Mouse (Mus musculus): ENCODE data around the gene Hist1h3c. TPM values are rescaled to one million over a fixed set of nuclear protein-coding genes. Genes with fewer than 3 reads are reported as not detected.

Hist1h3c gene
- polyA plus RNA-seq, 1 experiment from 2014 or later: 0.73 TPM

GRCm38 (mm10) chr13:23699767-23700166 is 45.6 kb downstream of the Hist1h3c start:
- no peak for DNase-seq (ENCODE audit: low read depth, low spot score)
- H3K27me3 ChIP-seq: no peaks in the 10 kb centered on the region
- ChIA-PET CTCF (interaction anchor here (7.1 kb wide), 1 partner anchor 39 kb away, joined by 137 read pairs; the partner anchor contains the start of genes Hist1h1c and Hist1h3c), POLR2A (interaction anchor here (1.3 to 2.6 kb wide), 2 partner anchors 34 to 40 kb away, joined by 4 to 12 read pairs; no protein-coding TSS in a partner anchor)
- peak; percentile 33 for TF ChIP-seq CTCF (IDR thresholded peaks at IDR 0.05)
- no peak for ATAC-seq
- in situ Hi-C loops (cut with MboI; ENCODE audit: low pct_unique_long_range_greater_than_20kb): loop anchor here (10.0 kb wide), 2 partner anchors 135 to 1665 kb away; partner anchors contain the start of genes Hist1h2ah, Hist1h2bk and Hist1h3e

GRCm38 (mm10) chr13:23698996-23699395 is 46.4 kb downstream of the Hist1h3c start:
- no peak for DNase-seq (ENCODE audit: low read depth, low spot score)
- ATAC-seq: no peak
- no peak for TF ChIP-seq CTCF (IDR thresholded peaks at IDR 0.05)

GRCm38 (mm10) chr13:23698300-23698693 is 47.1 kb downstream of the Hist1h3c start, which contains the start of gene Hist1h4c:
Gene Hist1h4c (minus strand): TSS chr13:23698454.
- in situ Hi-C loops (cut with MboI; ENCODE audit: low pct_unique_long_range_greater_than_20kb): loop anchor here (10.0 kb wide), 2 partner anchors 133 to 1663 kb away; partner anchors contain the start of genes Hist1h2ah, Hist1h2bk and Hist1h3e
- POLR2A ChIA-PET: interaction anchor here (0.6 to 2.2 kb wide), 7 partner anchors 9 to 128 kb away, joined by 3 to 14 read pairs (median 4); partner anchors contain the start of genes Hist1h2ac, Hist1h2ae, Hist1h2bc and Hist1h2bg
- H3K27me3 ChIP-seq: no peaks in the 10 kb centered on the region
- DNase-seq (ENCODE audit: low read depth, low spot score) (peak; percentile 99), ATAC-seq (peak; percentile 84)
- TF ChIP-seq CTCF (IDR thresholded peaks at IDR 0.05): no peak
- CTCF ChIA-PET: interaction anchor here (1.0 to 7.1 kb wide), 8 partner anchors 10 to 73 kb away, joined by 3 to 137 read pairs (median 8); partner anchors contain the start of genes Hist1h1c, Hist1h2bc and Hist1h3c

More at GRCm38 (mm10) chr13:23698996-23699395, 46.4 kb downstream of the Hist1h3c start:
- POLR2A ChIA-PET: interaction anchor here (0.6 to 2.2 kb wide), 3 partner anchors 14 to 60 kb away, joined by 3 to 14 read pairs (median 4); partner anchors contain the start of genes Hist1h2ac and Hist1h2bc
- H3K27me3 ChIP-seq: no peaks in the 10 kb centered on the region
- CTCF ChIA-PET: interaction anchor here (1.7 to 7.1 kb wide), 3 partner anchors 13 to 69 kb away, joined by 5 to 137 read pairs (median 13); partner anchors contain the start of genes Hist1h1c and Hist1h3c
- in situ Hi-C loops (cut with MboI; ENCODE audit: low pct_unique_long_range_greater_than_20kb): loop anchor here (10.0 kb wide), 2 partner anchors 134 to 1664 kb away; partner anchors contain the start of genes Hist1h2ah, Hist1h2bk and Hist1h3e

- DNase-seq (ENCODE audit: low read depth, low spot score) (no peak), ATAC-seq (peak; percentile 28)
- H3K27me3 ChIP-seq: no peaks in the 10 kb centered on the region
- in situ Hi-C loops (cut with MboI; ENCODE audit: low pct_unique_long_range_greater_than_20kb): loop anchor here (10.0 kb wide), 2 partner anchors 133 to 1663 kb away; partner anchors contain the start of genes Hist1h2ah, Hist1h2bk and Hist1h3e
- CTCF ChIA-PET: interaction anchor here (0.8 to 7.1 kb wide), 11 partner anchors 9 to 72 kb away, joined by 3 to 137 read pairs (median 4); partner anchors contain the start of genes Hist1h1c, Hist1h2bc and Hist1h3c
- peak; percentile 85 for TF ChIP-seq CTCF (IDR thresholded peaks at IDR 0.05)
- POLR2A ChIA-PET: interaction anchor here (0.6 to 2.2 kb wide), 12 partner anchors 8 to 127 kb away, joined by 3 to 14 read pairs (median 4); partner anchors contain the start of genes Hist1h2ac, Hist1h2ae, Hist1h2bc and Hist1h2bg
Observed at GRCm38 (mm10) chr13:23697491-23698299, 47.7 kb downstream of the Hist1h3c start.

- no peak for DNase-seq (ENCODE audit: low read depth, low spot score)
- ATAC-seq: no peak
Observed at GRCm38 (mm10) chr13:23696061-23696474, 49.3 kb downstream of the Hist1h3c start.

GRCm38 (mm10) chr13:23695514-23695913 is 49.9 kb downstream of the Hist1h3c start, which contains the start of gene Hist1h1t:
Gene Hist1h1t (plus strand): TSS chr13:23695814.
- in situ Hi-C loops (cut with MboI; ENCODE audit: low pct_unique_long_range_greater_than_20kb): loop anchor here (10.0 kb wide), 2 partner anchors 131 to 1661 kb away; partner anchors contain the start of genes Hist1h2ah, Hist1h2bk and Hist1h3e
- ATAC-seq (no peak), DNase-seq (ENCODE audit: low read depth, low spot score) (no peak)
- H3K27me3 ChIP-seq: no peaks in the 10 kb centered on the region
- ChIA-PET CTCF (interaction anchor here (1.7 to 3.6 kb wide), 3 partner anchors 11 to 65 kb away, joined by 4 to 13 read pairs (median 10); partner anchors contain the start of gene Hist1h2bc), POLR2A (no interaction called here)
- TF ChIP-seq CTCF (IDR thresholded peaks at IDR 0.05): no peak

More at GRCm38 (mm10) chr13:23696061-23696474, 49.3 kb downstream of the Hist1h3c start:
- ChIA-PET CTCF (interaction anchor here (1.7 to 3.6 kb wide), 3 partner anchors 11 to 66 kb away, joined by 4 to 13 read pairs (median 10); partner anchors contain the start of gene Hist1h2bc), POLR2A (interaction anchor here (0.7 kb wide), 1 partner anchor 256 kb away, joined by 3 read pairs; no protein-coding TSS in a partner anchor)
- TF ChIP-seq CTCF (IDR thresholded peaks at IDR 0.05): no peak
- in situ Hi-C loops (cut with MboI; ENCODE audit: low pct_unique_long_range_greater_than_20kb): loop anchor here (10.0 kb wide), 2 partner anchors 131 to 1661 kb away; partner anchors contain the start of genes Hist1h2ah, Hist1h2bk and Hist1h3e
- H3K27me3 ChIP-seq: no peaks in the 10 kb centered on the region

Other genes with a start within 250 kb of the Hist1h3c start
- 7.0 TPM for gene Hist1h4h, start 214.6 kb downstream of the Hist1h3c start, polyA plus RNA-seq (2021)
- gene Hist1h2af, start 211.7 kb downstream of the Hist1h3c start, polyA plus RNA-seq (2021): 1.3 TPM
- gene Hist1h3g, start 210.2 kb downstream of the Hist1h3c start, polyA plus RNA-seq (2021): 1.7 TPM
- 2.1 TPM for gene Hist1h2bh, start 202.2 kb downstream of the Hist1h3c start, polyA plus RNA-seq (2021)
- gene Hist1h3f, start 201.6 kb downstream of the Hist1h3c start, polyA plus RNA-seq (2021): 0.49 TPM
- gene Hist1h4f, start 194.0 kb downstream of the Hist1h3c start, polyA plus RNA-seq (2021): not detected
- 2.1 TPM for gene Hist1h1d, start 192.3 kb downstream of the Hist1h3c start, polyA plus RNA-seq (2021)
- gene Hist1h3e, start 183.2 kb downstream of the Hist1h3c start, polyA plus RNA-seq (2021): 0.56 TPM
- 0.72 TPM for gene Hist1h2ae, start 174.4 kb downstream of the Hist1h3c start, polyA plus RNA-seq (2021)
- 12.9 TPM for gene Hist1h2bg, start 174.2 kb downstream of the Hist1h3c start, polyA plus RNA-seq (2021)
- gene Hist1h2bf, start 171.4 kb downstream of the Hist1h3c start, polyA plus RNA-seq (2021): 2.0 TPM
- 1.0 TPM for gene Hist1h2ad, start 171.2 kb downstream of the Hist1h3c start, polyA plus RNA-seq (2021)
- 1.4 TPM for gene Hist1h3d, start 169.8 kb downstream of the Hist1h3c start, polyA plus RNA-seq (2021)
- 0.36 TPM for gene Hist1h4d, start 164.0 kb downstream of the Hist1h3c start, polyA plus RNA-seq (2021)
- 2.9 TPM for gene Hist1h2be, start 124.5 kb downstream of the Hist1h3c start, polyA plus RNA-seq (2021)
- gene Hist1h1e, start 123.0 kb downstream of the Hist1h3c start, polyA plus RNA-seq (2021): 1.6 TPM
- gene Hist1h2ac, start 61.7 kb downstream of the Hist1h3c start, polyA plus RNA-seq (2021): 0.92 TPM
- gene Hist1h2bc, start 61.4 kb downstream of the Hist1h3c start, polyA plus RNA-seq (2021): 60.2 TPM
- gene Hist1h1t, start 49.8 kb downstream of the Hist1h3c start, polyA plus RNA-seq (2021): 4.6 TPM
- 0.36 TPM for gene Hist1h4c, start 47.1 kb downstream of the Hist1h3c start, polyA plus RNA-seq (2021)
- gene Hfe, start 34.7 kb downstream of the Hist1h3c start, polyA plus RNA-seq (2021): 5.8 TPM
- gene Hist1h1c, start 6.8 kb downstream of the Hist1h3c start, polyA plus RNA-seq (2021): 245 TPM
- 0.41 TPM for gene Hist1h2bb, start 1.1 kb upstream of the Hist1h3c start, polyA plus RNA-seq (2021)
- gene Hist1h2ab, start 5.5 kb upstream of the Hist1h3c start, polyA plus RNA-seq (2021): 0.40 TPM
- 0.65 TPM for gene Hist1h3b, start 6.7 kb upstream of the Hist1h3c start, polyA plus RNA-seq (2021)
- 2.0 TPM for gene Hist1h4b, start 11.4 kb upstream of the Hist1h3c start, polyA plus RNA-seq (2021)
- gene Hist1h4a, start 15.6 kb upstream of the Hist1h3c start, polyA plus RNA-seq (2021): 0.13 TPM
- gene Hist1h3a, start 16.8 kb upstream of the Hist1h3c start, polyA plus RNA-seq (2021): 0.18 TPM
- gene Hist1h1a, start 18.1 kb upstream of the Hist1h3c start, polyA plus RNA-seq (2021): 1.2 TPM
- not detected for gene Trim38, start 24.3 kb upstream of the Hist1h3c start, polyA plus RNA-seq (2021)
- gene Slc17a2, start 61.4 kb upstream of the Hist1h3c start, polyA plus RNA-seq (2021): not detected
- gene Slc17a3, start 93.8 kb upstream of the Hist1h3c start, polyA plus RNA-seq (2021): 0.06 TPM
- 15.2 TPM for gene Slc17a1, start 122.1 kb upstream of the Hist1h3c start, polyA plus RNA-seq (2021)
- gene Slc17a4, start 169.4 kb upstream of the Hist1h3c start, polyA plus RNA-seq (2021): 0.22 TPM
- gene Hist1h2ba, start 188.6 kb upstream of the Hist1h3c start, polyA plus RNA-seq (2021): not detected
- gene Hist1h2aa, start 188.9 kb upstream of the Hist1h3c start, polyA plus RNA-seq (2021): not detected
- gene Scgn, start 245.6 kb upstream of the Hist1h3c start, polyA plus RNA-seq (2021): 0.21 TPM

Data from Patski (cell line).